Mouse (Mus musculus) neutrophil, adult 83 days (primary cell): ENCODE measurements around the gene AA467197. TPM values are rescaled to one million over a fixed set of nuclear protein-coding genes. Genes with fewer than 3 reads are reported as not detected.

Experiments used
- total RNA-seq, 2 experiments: library from RNA; stranded (reverse); gene quantifications; one replicate each; pipeline ENCODE4 v1.2.4; 2023

AA467197 gene
- 100 to 1,000 TPM; 154 to 159 TPM for total RNA-seq

DNA sequence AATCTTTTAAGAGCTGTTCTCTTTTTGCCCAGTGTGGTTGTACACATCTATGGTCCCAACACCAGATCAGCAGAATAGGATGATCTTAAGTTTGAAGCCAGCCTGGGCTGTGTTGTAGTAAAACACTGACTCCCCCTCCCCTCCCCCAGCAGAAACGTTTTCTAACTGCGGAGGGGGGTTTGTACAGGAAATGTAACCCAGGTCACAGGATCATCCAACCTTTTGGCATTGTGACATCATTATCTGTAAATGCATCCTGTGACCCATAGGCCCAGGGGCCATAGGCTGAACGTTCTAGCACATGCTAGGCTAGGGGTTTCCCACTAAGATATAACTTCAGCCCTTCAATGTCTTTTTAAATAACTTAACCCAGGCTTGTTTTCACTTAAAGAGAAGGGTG, at the start of gene AA467197:
TSS of gene AA467197 (plus strand) at position 301 of the 400 bp plus-strand sequence.

GRCm38 (mm10) chr2:122610746-122611653, 25.8 kb upstream of the AA467197 start, which contains the start of gene Gatm:
Gatm (minus strand) TSS chr2:122611303.

Other genes with a start within 250 kb of the AA467197 start
- gene Slc28a2, start 210.5 kb upstream of the AA467197 start, total RNA-seq, result 10 to 100 TPM; 40.3 to 44.5 TPM
- gene Gm14085, start 152.0 kb upstream of the AA467197 start, total RNA-seq, result 1 to 10 TPM; 3.8 to 4.7 TPM
- 10 to 100 TPM; 37.1 to 43.0 TPM for gene Gatm, start 25.7 kb upstream of the AA467197 start, total RNA-seq
- under 1 TPM; 0.31 to 0.49 TPM for gene Slc30a4, start 65.7 kb downstream of the AA467197 start, total RNA-seq
- 10 to 100 TPM; 25.6 to 26.3 TPM for gene Bloc1s6, start 101.5 kb downstream of the AA467197 start, total RNA-seq
- gene Sqor, start 128.3 kb downstream of the AA467197 start, total RNA-seq, result 100 to 1,000 TPM; 160 to 161 TPM